Mouse (Mus musculus): ENCODE results near the gene Nsmce1.

The Nsmce1 gene

GRCm38 (mm10) chr7:125490947-125491735 lies at the start of gene Nsmce1:
TSS of gene Nsmce1 (minus strand) at chr7:125491596.
- peak; percentile 98 for DNase-seq

- DNase-seq, result no peak
Measured at GRCm38 (mm10) chr7:125541026-125541425, 49.6 kb upstream of the Nsmce1 start.

GRCm38 (mm10) chr7:125539351-125539750 lies 48.0 kb upstream of the Nsmce1 start:
- DNase-seq, result no peak

- no peak for DNase-seq
Measured at GRCm38 (mm10) chr7:125527901-125528580, 36.6 kb upstream of the Nsmce1 start.

- DNase-seq, result no peak
Measured at GRCm38 (mm10) chr7:125527186-125527585, 35.8 kb upstream of the Nsmce1 start.

GRCm38 (mm10) chr7:125523051-125523450 lies 31.7 kb upstream of the Nsmce1 start:
- no peak for DNase-seq

GRCm38 (mm10) chr7:125519715-125520114 lies 28.3 kb upstream of the Nsmce1 start:
- DNase-seq, result no peak

GRCm38 (mm10) chr7:125517470-125517869 lies 26.1 kb upstream of the Nsmce1 start:
- no peak for DNase-seq

- no peak for DNase-seq
Measured at GRCm38 (mm10) chr7:125516723-125517122, 25.3 kb upstream of the Nsmce1 start.

GRCm38 (mm10) chr7:125515081-125515853 lies 23.9 kb upstream of the Nsmce1 start:
- DNase-seq, result no peak

- DNase-seq, result no peak
Measured at GRCm38 (mm10) chr7:125511852-125512251, 20.5 kb upstream of the Nsmce1 start.

- DNase-seq, result no peak
Measured at GRCm38 (mm10) chr7:125511432-125511831, 20.0 kb upstream of the Nsmce1 start.

GRCm38 (mm10) chr7:125507279-125507678 lies 15.9 kb upstream of the Nsmce1 start:
- DNase-seq, result no peak

- DNase-seq, result no peak
Measured at GRCm38 (mm10) chr7:125505568-125505967, 14.2 kb upstream of the Nsmce1 start.

GRCm38 (mm10) chr7:125504618-125505017 lies 13.2 kb upstream of the Nsmce1 start:
- DNase-seq, result peak; percentile 62

GRCm38 (mm10) chr7:125503374-125504092 lies 12.1 kb upstream of the Nsmce1 start:
- no peak for DNase-seq

GRCm38 (mm10) chr7:125500879-125501278 lies 9.5 kb upstream of the Nsmce1 start:
- DNase-seq, result no peak

- peak; percentile 70 for DNase-seq
Measured at GRCm38 (mm10) chr7:125499927-125500868, 8.8 kb upstream of the Nsmce1 start.

GRCm38 (mm10) chr7:125495864-125496440 lies 4.6 kb upstream of the Nsmce1 start:
- no peak for DNase-seq

GRCm38 (mm10) chr7:125492551-125492950 lies 1.2 kb upstream of the Nsmce1 start:
- DNase-seq, result no peak

- no peak for DNase-seq
Measured at GRCm38 (mm10) chr7:125491760-125492159, 364 bp upstream of the Nsmce1 start.
